Mouse (Mus musculus) left cerebral cortex, adult 18-20 months (tissue): ENCODE results near the gene Cox5a. TPM values are rescaled to one million over a fixed set of nuclear protein-coding genes. Genes with fewer than 3 reads are reported as not detected.

ENCODE experiments used
- DNase-seq, 2 experiments: peaks; one replicate each; pipeline ENCODE4 v3.0.0; 2021 to 2022; ENCODE audit warnings: low spot score in 2 of 2, mixed read lengths in 1 of 2
- long read RNA-seq, 2 experiments: library from polyadenylated mRNA; stranded (forward); transcript quantifications; one replicate each; pipeline ENCODE4 v2.0.0; 2021
- total RNA-seq, 2 experiments: library from RNA; stranded (reverse); gene quantifications; 2 replicates each; pipeline ENCODE4 v1.2.3; 2021

Cox5a gene
- 100 to 1,000 TPM; 410 to 481 TPM for total RNA-seq
- long read RNA-seq, experiment 1, transcript Cox5a-201 (5 exons, 645 nt): major isoform, 192 of 202 reads
- long read RNA-seq, experiment 1, partial matches to known transcripts: 5 of 202 reads
- long read RNA-seq, experiment 1, other reads (novel, unspliced or antisense): 4 of 202 reads
- long read RNA-seq, experiment 2, transcript Cox5a-201 (5 exons, 645 nt): major isoform, 231 of 239 reads
- long read RNA-seq, experiment 2, partial matches to known transcripts: 4 of 239 reads
- long read RNA-seq, experiment 2, other reads (novel, unspliced or antisense): 4 of 239 reads

DNA sequence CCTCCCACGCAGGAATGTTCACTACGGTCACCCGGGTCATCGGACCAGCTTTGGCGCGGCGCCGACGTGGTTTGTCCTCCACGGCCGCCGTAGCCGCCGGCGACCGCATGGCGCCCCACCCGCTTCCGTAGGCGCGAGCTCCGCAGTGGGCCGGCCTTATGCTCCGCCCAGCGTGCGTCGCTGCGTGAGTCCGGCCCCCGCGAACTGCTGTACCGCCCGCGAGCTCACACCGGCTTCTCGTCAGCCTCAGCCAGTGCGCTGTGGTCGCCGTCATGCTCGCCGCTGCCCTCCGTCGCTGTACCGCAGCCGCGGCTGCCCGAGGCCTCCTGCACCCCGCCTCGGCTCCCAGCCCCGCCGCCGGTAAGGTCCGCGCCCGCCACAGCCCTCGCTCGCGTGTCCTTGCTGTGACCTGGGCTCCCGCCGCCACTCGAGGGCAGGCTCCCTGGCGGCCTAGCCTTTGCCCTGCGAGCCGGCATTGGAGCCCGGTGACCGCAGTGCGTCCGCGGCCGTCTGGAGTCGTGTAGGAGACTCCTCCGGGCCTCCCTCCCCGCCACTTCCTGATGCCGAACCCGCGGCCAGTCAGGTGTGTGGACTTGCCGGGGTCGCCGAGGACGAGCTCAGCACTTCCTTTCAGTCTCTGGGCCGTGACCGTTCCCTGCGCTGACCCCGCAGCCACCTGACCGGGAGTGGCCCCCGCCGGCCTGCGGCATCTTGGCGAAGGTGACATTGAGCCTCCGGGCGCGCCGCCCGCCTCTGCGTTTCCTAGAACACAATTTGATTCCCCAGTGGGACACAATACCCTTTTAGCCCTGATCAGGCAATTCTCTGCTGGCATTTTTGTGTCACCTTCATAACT lies at the start of gene Cox5a:
Gene Cox5a (plus strand): TSS at position 219 of the 856 bp plus-strand sequence.
- DNase-seq: peak; percentile 92 to 94

GRCm38 (mm10) chr9:57485774-57486173 lies 35.3 kb upstream of the Cox5a start:
- DNase-seq: peak; percentile 88 to 92

GRCm38 (mm10) chr9:57487807-57488206 lies 33.3 kb upstream of the Cox5a start:
- no peak for DNase-seq

GRCm38 (mm10) chr9:57493532-57493931 lies 27.5 kb upstream of the Cox5a start:
- DNase-seq: no peak

DNA sequence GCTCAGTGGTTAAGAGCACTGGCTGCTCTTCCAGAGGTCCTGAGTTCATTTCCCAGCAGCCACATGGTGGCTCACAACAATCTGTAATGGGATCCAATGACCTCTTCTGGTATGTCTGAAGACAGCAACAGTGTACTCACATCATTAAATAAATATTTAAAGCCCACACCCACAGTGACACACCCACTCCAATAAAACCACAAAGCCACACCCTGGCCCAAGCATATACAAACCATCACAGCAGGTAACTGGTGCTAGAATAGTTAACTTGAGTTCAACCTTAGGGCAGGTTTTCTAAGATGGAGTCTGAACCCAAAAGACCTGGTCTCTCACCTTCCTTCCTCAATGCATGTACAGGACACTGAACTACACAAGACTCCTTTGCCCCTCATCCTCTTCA lies 26.1 kb upstream of the Cox5a start:
- no peak for DNase-seq

GRCm38 (mm10) chr9:57497236-57497635 lies 23.8 kb upstream of the Cox5a start:
- DNase-seq: no peak

DNA sequence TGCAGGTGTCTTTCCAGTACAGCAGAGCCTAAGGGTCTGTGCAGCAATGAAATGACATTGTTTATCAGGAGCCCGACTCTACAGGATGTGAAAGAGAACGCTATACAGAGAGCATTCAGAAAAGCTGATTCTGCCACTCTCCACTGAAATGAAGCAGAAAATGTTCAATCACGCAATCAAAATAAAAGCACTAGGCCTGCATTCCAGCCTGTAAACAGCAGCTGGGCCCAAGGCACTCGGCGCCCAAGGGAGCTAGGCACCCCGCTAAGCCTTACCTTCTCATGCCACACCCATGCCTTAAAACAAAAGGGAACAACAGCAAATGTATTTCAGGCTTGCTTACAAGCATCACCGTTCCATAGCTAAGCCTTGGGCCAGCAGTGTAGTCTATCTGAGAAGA lies 22.5 kb upstream of the Cox5a start:
- no peak for DNase-seq

- DNase-seq: peak in 1 of 2 experiments; percentile 34
Measured at GRCm38 (mm10) chr9:57501452-57501851, 19.6 kb upstream of the Cox5a start.

GRCm38 (mm10) chr9:57501861-57502260 lies 19.2 kb upstream of the Cox5a start:
- peak; percentile 40 to 59 for DNase-seq

GRCm38 (mm10) chr9:57502911-57503621 lies 18.0 kb upstream of the Cox5a start:
- peak; percentile 37 to 39 for DNase-seq

DNA sequence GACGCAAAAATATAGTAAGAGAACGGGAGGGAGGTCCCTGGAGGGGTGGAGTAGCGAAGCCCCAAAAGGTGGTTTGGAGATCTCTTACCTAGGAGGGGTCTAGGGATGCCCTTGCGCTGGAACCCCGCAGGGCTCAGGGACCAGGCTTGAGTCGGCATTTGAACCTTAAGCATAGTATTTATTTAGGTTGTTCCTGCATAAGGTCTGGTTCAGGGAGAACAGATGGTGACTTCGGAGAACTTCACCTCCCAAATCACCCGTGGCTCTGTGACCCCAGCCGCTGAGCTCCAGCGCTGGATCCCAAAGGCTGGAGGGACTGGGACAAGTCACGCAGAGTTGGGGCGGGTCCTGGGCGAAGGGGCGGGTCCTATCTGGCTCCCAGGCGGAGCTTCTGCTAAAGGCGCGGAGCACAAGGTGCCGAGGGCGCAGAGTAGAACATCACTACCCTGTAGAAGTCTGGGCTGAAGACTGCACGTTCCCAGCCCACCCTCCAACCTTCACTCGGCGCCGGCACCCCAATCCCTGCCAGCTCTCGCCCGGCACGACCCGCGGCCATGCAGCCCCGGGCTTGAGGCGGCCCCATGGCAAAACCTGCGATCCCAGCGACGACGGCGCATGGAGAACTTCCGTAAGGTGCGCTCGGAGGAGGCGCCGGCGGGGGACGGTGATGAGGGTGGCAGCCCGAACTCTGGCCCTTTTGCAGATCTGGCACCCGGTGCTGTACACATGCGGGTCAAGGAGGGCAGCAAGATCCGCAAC lies 17.3 kb upstream of the Cox5a start, which contains the start of gene Rpp25:
Gene Rpp25 (plus strand): TSS at position 405 of the 759 bp plus-strand sequence.
- peak; percentile 57 to 65 for DNase-seq

DNA sequence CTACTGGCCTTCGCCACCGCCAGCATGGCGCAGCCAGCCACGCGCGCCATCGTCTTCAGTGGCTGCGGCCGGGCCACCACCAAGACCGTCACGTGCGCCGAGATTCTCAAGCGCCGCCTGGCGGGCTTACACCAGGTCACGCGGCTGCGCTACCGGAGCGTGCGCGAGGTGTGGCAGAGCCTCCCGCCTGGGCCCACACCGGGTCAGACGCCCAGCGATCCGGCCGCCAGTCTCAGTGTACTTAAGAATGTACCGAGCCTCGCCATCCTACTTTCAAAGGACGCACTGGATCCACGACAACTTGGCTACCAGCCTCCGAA lies 16.7 kb upstream of the Cox5a start:
- DNase-seq: peak; percentile 55 to 66

DNA sequence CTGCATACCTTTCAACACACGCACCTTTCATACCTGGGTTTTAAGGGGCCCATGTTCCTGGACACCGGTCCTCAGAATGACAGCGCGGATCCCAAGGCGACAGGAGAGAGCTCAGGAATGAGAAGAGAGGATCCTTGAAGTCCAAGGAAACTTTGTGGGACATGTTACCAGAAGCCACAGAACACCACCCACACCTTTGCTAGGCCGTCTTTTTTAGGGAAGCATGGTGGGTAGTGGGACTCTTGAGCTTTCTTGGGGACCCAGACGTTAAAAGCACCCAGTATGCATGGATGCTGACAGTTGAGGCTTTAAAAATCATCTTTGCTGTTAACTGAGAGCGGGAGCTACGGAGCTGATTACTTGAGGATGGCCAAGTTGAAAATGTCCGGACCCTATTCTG lies 16.2 kb upstream of the Cox5a start:
- no peak for DNase-seq

DNA sequence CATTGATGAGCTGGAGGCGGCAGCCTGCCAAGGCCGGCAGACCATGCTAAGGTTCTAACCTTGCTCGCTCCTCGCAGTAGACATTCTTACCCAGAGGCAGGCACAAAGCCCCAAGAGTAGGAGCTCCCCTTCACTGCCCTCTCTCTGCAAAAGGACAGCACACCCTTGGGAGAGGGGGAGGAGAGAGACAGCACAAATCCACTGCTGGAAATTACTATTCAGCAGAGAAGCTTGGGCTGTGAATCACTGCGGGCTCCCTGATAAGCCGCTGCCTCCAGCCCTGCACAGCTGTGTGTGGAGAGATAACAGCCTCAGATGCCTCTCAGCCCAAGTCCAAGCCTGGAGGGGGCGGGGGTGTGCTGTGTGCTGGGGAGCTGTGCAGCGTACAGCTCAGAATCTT lies 15.4 kb upstream of the Cox5a start:
- peak; percentile 54 to 70 for DNase-seq

- no peak for DNase-seq
Measured at GRCm38 (mm10) chr9:57510577-57510976, 10.5 kb upstream of the Cox5a start.

- DNase-seq: peak; percentile 65 to 80
Measured at GRCm38 (mm10) chr9:57517113-57517512, 4.0 kb upstream of the Cox5a start.

GRCm38 (mm10) chr9:57520375-57521055 lies 559 bp upstream of the Cox5a start:
- DNase-seq: no peak

DNA sequence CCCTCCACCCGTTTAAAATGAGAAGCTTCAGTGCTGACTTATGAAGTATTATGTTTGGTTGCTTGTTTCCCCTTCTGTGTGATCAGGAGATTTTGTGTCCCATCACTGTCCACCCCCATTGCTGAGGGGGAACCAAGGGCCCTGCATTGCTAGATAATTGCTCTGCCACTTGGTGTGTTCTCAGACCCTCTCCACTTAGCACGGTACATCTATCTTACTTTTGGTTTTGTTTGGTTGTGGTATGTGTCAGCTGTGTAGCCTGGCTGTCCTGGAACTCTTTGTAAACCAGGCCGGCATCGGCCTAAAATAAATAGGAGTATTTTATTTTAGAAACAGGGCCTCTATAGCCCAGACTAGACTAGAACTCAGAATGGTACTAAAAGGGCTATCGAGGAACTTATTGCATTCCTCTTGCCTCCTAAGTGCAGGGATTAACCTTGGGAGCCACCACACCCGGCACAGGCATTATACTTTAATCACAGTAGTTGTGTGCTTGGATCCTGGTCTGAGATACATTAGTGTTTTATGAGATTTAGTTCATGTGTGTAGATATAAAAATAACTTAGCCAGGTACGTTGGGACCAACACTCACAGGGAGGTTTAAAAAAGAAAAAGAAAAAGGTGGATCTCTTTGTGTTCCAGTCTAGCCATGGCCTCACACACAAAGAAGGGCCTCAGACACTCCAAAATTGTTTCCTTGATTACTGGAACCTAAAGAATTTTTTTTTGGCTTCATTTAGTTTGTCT lies 1.2 kb downstream of the Cox5a start:
- DNase-seq: no peak

DNA sequence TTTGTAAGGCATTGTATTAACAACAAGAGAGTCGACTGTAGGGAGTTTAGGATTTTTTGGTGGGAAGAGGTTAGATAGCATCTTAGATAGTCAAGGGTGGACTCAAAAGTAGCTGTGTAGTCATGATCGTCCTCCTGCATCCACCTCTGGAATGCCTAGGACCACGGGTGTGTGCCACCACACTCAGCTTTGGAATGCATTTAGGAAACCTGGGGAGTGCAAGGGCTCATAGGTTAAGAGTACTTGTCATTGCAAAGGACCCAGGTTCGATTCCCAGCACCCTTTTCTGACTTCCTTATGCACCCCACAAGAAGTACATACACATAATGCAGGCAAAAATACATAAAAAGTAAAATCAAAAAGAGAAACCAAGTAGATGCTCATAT lies 1.8 kb downstream of the Cox5a start:
- no peak for DNase-seq

GRCm38 (mm10) chr9:57523754-57524153 lies 2.7 kb downstream of the Cox5a start:
- DNase-seq: no peak
